Mouse (Mus musculus): ENCODE data around the gene Ccdc117.
"Not testable (repeated sequence)": the region's sequence is repeated elsewhere in the genome, so short reads cannot be mapped to it uniquely, and the experiment has no call there.

Gene Ccdc117

DNA sequence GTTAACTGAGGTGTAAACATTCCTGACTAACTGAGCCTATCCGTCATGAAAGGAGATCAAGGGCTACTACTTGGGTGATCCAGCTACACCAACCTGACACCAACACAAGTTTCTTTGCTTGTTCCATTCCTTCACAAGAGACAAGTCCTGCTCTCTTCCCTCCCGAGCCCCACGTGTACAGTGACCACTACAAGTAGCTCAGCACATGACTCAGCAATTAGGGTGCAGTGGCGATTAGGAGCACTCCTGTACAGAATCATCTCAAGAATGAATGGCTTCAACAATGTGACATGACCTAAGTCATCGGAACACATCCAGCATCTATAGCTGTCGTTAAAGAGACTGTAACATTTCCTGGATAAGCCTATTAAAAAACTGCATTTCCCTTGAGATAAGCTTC is 11.3 kb downstream of the Ccdc117 start:
- no peak for DNase-seq (ENCODE audit: low read depth, low spot score)

DNA sequence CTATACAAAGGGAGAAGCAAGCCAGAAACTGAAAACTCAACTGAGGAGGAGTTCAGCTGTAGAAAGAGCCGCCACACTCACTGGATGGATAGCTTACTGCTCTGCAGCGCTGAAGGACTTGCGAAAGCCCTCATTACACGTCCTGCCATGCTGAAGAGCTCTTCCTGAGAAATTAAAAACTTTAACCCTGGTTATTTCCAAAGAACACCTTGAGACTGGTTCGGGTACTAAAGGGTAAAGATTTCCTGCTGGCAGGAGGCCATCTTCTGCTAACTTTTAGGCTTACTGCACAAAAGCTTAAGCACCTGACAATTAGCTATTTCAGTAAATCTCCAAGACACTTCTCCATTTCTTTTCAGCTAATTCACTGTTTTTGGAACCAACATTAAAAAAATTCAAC is 11.8 kb downstream of the Ccdc117 start:
- DNase-seq (ENCODE audit: low read depth, low spot score) = no peak

DNA sequence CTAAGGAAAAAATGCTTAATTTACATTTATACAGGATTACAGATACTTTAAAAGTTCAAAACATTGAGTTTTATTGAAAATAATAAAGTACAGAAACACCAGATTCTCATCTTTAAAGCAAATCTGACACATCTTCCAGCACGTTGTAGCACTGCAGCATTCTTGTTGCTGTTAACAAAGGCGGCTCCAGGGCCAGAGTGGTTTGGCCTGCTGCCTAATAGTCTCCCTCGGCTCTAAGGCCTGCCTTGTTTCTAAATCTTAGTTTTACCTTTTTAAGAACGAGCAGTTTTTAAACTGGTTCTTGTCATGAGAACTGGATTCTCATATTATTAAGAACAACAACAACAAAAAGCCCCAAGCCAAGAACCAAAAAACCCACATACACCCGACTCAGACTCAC is 13.1 kb downstream of the Ccdc117 start:
- no peak for DNase-seq (ENCODE audit: low read depth, low spot score)

DNA sequence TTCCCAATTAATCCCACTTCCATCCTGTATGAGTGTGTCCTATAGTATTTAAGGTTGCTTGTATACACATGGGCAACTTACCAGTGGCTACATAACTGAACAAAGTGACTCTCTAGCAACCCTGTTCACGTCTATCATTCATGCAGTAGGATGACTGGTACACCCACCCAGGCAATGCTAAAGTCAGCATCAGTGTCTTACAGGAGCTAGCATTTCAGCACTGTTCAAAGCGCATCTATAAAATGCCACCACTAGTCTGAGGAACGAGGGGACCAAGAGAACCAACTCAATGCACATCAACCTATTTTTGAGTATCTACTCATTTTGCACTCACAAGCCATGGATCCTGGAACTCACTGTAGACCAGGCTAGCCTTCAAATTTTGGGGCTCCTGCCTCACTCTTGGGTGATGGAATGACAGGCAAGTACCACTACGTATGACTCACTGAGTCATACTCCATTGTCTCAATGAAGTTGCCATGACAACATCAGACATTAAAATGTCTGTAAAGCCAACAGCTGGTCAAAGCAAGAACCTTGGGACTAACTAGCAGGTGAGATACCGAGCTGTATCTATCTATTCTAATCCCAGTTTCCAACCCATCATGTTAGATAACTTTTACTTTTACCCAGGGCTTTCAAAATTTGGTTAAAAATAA is 14.0 kb downstream of the Ccdc117 start:
- no peak for DNase-seq (ENCODE audit: low read depth, low spot score)

DNA sequence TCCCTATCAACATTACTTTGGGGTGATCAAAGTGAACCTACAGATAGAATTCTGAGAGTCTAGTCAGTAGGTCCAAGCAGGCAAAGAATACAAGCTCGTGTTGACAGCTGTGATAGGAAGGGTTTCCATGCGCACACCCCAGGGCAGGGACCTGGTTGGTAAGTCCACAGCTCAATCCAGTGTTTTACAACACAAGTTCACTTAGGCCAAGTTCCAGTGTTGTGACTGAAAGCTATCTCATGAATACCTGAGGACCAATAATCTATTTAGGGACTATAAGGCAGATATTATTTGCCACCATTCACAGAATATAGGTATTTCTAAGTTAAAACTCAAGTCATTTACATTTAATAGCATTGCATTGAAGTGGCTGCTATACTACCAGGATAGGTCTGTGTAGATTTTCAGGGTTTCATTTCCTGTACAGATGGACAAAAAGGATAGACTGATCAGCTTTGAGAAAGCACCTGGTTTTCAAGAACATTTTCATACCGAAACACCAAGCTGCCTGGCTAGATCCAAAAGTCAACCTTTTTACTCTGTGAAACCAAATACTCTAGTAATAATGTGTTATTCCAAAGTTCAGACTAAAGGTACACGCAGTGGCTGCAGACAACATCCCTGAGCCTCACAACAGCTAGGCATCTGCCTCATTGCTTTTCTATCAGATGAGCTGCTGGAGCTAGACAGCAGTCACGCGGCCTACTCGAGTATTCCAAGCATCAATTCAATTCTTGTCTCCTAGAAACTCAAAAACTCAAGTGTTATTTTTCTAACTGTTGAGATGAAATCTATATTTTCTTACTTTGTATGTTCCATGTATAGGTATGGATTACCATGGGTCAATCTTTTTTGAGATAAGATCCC is 15.2 kb downstream of the Ccdc117 start:
- DNase-seq (ENCODE audit: low read depth, low spot score) = no peak

DNA sequence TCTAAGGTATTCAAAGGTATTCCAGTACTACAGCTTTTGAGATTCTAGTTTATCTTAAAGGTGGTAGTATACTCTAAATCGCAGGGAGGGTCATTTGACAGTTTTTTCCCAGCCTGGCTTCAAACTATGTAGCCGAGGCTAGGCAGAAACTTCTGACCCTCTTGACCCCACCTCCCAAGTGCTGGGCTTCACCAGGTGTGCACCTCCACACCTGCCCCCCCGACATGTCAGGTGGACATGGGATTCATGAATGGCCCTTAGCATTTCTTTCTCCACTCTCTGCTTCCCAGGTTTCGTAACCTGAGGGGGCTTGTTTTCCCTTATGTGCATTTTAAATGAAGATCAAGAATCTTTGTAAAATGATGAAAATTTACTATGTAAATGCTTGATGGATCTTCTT is 16.6 kb downstream of the Ccdc117 start:
- no peak for DNase-seq (ENCODE audit: low read depth, low spot score)

DNA sequence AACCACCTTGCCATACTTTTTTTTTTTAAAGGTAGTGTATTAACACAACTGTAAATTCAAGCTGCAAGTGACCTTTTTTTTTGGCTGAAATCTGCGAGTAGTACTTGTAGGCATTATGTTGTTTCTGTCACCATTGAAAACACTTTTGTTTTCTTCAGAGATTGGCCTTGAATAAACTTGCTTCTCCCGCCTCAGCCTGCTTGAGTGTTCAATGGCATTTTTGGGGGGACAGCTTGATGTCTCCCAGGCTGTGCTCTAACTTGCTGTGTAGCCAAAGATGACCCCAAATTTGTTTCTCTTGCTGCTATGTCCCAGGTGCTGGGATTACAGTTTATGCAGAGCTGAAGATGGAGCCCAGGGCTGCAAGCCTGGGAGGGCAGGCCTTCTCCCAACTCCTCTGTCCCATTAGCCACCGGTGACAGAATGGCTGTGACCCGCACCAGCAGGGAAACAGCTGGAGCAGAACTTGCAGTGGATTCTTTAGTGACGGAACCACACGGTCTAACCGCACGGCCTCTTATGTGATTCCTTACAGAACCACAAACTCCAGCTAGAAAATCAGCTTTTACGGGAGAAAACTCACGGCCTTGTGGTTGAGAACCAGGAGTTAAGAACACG is 19.1 kb downstream of the Ccdc117 start:
- no peak for DNase-seq (ENCODE audit: low read depth, low spot score)

DNA sequence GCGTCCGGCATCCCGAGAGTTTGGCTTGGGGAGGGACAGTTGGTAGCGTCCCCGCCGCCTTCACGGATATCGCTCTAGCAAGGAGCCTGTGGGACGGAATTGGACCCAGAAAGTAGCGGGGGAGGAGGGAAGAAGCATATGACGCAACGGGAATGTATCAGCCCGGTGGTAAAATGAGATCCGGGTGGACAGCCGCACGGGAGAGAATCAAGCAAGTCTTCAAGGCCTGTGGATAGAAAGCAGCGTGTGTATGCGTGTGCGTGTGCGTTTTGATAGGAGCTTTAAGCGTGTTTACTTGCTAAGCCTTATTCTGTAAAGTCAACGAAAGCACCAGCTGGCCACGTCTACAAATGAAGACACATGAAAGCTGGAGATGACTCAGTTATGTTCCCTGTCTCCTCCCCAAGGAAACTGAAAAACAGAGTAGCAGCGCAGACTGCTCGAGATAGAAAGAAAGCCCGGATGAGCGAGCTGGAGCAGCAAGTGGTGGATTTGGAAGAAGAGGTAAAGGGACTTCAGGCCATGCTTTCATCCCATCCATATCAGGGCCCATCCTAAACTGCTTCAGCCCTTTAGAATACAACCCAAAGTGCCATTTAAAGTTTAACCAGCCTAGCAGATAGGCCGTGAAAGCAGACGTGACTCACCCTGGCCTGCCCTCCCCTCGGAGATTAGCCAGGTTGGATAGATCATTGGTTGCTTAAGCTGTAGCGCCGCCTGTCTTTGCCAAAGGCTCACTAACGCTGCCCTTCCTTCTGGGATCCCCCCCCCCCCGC is 20.3 kb downstream of the Ccdc117 start:
- peak; percentile 85 for DNase-seq (ENCODE audit: low read depth, low spot score)

DNA sequence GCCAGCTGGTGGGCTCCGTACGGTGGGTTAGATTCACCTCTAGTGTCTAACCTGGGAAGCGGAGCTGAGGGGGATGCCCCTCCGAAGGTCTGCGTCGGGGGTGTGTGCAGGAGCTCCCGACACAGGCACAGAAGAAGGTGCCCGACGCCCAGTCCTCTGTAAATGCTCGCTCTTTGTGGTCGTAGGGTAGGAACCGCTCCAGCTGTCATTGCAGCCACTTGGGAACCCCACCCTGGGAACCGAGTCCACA is 20.8 kb downstream of the Ccdc117 start:
- DNase-seq (ENCODE audit: low read depth, low spot score) = no peak

DNA sequence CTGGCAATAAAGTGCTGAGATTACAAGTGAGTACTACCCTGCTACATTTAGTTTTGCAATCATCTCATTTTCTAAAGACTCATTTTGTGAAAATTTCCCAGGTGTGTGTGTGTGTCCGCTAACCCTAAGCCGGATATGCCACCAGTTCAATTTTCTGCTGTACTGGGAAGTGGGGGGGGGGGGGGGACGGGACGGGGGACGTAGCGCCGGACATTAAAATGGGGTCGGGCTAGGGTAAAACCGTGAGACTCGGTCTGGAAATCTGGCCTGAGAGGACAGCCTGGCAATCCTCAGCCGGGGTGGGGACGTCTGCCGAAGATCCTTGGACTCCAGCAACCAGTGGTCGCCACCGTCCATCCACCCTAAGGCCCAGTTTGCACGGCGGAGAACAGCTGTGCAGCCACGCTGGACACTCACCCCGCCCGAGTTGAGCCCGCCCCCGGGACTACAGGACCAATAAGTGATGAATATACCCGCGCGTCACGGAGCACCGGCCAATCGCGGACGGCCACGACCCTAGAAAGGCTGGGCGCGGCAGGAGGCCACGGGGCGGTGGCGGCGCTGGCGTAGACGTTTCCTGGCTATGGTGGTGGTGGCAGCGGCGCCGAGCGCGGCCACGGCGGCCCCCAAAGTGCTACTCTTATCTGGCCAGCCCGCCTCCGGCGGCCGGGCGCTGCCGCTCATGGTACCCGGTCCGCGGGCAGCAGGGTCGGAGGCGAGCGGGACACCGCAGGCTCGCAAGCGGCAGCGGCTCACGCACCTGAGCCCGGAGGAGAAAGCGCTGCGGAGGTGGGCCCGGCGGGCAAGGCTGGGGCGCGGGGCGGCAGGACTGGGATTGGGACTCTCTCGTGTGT is 21.3 kb downstream of the Ccdc117 start, which contains the start of gene Xbp1:
TSS of gene Xbp1 (plus strand) at position 248 of the 854 bp plus-strand sequence.
- peak; percentile 94 for DNase-seq (ENCODE audit: low read depth, low spot score)

DNA sequence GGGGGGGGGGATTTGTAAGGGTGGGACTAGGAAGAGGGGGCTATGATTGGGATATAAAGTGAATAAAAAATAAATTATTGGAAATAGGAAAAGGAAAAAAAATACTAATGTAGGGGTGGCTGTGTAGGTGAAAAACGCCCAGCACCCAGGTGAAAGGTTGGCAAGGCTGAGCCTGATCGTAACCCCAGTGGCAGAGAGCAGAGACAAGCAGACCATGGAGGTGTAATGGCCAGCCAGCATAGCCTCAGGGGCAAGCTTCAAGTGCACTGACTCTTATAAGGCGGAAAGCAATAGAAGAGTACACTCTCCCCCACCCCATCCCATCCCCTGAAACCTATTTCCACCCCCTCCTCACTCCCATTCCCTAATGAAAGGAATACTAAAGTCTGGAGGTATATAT is 22.3 kb downstream of the Ccdc117 start:
- no peak for DNase-seq (ENCODE audit: low read depth, low spot score)

DNA sequence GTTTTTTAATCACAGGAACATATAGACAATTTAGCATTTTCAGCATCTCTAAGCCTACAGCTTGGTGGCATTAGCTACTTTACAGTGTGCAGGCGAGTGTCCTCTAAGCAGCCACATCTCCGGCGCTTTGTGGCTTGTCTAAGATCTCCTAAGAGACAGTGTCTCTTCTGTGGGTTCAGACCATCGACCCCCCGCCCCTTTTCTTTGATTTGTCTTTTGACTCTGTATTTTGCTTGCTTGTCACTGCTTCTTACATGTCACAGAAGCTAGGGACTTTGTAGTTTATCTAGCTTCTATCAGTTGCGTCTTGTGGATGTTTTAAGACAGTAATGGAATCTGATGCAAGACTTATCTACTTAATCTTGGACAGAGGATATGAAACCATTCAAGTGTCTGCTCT is 24.6 kb downstream of the Ccdc117 start:
- no peak for DNase-seq (ENCODE audit: low read depth, low spot score)

DNA sequence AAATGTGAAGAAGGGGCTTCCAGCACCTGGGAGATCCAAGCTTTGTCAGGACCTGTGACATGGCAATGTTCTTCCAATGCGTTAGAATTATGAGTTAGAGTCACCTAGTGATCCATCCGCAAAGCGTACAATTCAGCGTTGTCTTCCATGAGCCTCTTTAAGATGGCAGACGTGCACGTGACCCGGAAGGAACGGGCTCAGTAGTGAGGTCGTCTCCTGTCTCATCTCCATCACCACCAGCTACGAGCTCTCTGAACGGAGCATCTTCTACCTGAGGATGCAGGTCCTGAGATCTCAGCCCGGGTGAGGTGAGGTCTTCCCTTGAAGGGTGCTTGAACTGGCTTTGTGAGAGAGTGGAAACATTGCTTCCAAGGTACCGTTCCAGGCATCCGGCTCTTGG is 25.4 kb downstream of the Ccdc117 start:
- peak; percentile 60 for DNase-seq (ENCODE audit: low read depth, low spot score)

DNA sequence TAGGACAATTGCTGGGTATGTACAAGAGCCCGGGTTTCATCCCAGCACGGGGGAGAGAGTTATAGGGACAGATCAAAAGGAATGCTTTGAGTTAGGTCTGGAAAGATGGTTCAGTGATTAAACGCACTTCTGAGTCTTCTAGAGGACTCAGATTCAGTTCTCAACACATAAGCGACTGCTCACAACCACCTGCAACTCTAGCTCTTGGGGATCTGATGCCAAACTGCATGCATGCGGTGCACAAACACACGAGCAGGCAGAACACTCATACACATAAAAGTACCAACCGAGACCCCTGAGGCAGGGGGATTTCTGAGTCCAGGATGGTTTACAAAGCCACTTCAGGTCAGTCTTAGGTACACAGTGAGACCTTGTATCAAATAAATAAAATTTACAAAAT is 25.8 kb downstream of the Ccdc117 start:
- DNase-seq (ENCODE audit: low read depth, low spot score) = no peak

DNA sequence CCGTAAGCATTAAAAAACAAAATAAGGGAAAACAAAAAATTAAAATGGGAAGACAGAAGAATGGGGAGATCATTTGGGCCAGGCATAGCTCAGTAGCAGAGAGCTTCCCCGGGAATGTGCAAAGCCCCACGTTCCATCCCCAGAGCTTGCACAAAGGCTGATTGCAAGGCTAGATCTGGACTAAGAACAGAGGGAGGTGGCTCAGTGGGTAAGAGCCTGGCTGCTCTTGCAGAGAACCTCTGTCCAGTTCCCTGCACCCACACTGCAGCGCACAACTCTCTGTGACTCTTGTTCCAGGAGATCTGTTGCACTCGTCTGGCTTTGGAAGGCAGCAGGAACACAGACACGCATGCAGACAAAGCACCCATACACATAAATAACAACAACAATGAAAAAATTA is 26.3 kb downstream of the Ccdc117 start:
- peak; percentile 64 for DNase-seq (ENCODE audit: low read depth, low spot score)

DNA sequence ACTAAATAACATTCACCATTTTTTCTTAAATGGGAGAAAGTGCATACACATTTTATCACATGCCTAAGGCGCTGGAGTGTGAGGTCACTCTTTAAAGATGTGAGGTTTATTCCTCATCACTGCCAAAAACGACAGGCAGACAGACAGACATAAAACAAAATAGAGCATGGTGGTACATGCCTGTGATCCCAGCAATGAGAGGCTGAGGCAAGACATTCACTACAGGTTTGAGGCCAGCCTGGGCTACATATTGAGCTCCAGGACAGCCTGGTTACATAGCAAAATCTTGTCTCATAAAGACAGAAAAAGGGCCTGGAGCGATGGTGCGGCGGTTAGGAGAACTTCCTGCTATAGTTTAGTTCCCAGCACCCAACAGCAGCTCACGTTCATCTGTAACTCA is 26.8 kb downstream of the Ccdc117 start:
- DNase-seq (ENCODE audit: low read depth, low spot score) = no peak

DNA sequence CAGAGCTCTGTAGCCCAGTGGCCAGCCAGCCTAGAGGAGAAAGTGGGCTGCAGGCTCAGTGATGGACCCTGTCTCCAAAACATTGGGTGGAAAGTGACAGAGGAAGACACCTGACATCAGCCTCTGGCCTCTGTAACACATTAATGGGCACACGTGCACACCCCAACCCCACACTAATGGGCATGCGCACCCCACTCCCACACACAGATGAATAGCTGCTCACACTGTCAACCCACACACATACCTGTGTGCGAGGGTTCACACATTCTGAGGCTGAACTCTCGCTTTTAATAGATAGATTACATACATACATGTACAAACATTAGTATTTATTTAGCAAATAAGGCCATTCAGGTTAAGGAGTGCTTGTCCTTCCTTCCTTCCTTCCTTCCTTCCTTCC is 27.9 kb downstream of the Ccdc117 start:
- DNase-seq (ENCODE audit: low read depth, low spot score) = no peak

DNA sequence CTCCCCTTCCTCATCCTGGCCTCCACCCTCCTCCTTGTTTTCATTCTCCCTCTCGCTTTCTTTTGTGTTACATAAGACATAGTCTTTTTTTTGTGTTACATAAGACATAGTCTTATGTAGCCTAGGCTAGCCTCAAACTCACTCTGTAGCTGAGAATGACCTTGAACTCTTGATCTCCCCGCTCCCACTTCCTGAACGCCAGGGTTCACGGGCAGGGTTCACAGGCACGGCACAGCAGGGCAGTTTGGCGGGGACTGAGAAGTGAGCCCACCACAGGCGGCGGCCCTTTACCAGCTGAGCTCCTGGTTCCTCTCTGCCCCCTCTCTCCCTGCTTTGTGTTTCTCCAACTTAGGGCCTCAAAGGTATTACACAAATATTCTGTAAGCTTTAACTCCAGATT is 29.0 kb downstream of the Ccdc117 start:
- peak; percentile 91 for DNase-seq (ENCODE audit: low read depth, low spot score)

DNA sequence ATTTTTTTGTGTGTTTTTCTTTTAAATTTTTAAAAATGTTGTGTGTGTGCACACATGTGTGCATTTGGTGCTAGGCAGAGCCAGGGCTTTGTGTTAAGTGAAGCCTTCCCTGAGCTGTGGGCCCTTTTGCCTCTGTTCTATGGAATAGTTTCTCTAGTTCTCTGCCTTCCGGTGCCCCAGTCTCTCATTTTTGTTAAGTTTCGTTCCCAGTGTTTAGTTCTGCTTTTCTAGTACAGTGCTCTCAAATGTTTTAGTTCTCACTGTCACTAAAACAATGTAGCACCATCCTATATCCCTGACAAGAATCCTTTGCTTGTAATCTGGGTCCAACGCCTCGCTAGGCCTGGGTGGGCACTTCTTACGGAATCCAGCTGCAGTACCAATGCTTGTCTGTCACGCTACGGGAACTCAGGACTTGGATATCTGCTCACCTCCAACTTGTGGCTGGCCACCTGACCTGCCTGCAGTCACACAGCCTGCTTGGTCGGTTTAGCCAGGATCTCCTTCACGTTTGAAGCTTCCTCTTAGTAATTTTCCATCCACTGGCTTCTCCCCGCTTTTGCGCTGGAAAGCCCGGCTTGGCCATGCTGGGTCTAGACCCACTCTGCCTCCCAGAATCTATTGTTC is 29.8 kb downstream of the Ccdc117 start:
- DNase-seq (ENCODE audit: low read depth, low spot score) = peak; percentile 63

DNA sequence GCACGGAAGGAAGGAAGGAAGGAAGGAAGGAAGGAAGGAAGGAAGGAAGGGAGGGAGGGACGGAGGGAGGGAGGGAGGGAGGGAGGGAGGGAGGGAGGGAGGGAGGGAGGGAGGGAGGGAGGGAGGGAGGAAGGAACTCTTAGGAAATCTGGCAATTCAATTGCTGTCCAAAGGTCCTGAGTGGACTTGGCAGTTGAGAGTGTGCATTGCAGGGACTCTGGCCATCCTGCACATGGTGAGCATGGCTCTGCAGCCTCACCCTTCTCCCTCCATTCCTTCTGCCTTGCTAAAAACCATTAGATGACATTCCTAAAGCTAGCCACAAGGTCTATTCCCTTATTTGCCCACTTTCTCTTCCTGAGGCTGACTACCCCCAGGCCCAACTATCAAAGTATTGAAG is 31.3 kb downstream of the Ccdc117 start:
- DNase-seq (ENCODE audit: low read depth, low spot score) = not testable (repeated sequence)

DNA sequence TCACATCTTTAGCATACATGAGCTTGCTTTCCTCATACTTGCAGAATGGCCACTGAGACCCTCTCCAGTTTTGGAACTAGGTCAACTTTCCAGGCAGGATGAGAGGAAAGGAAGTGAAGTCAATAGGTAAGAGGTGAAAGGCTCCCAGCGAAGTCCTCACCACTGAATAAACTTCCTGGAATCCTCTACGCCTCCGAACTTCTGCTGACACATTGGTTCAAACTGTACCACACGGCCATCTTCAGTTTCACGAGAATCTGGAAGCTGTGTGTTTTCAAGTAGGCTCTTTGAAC is 31.9 kb downstream of the Ccdc117 start:
- no peak for DNase-seq (ENCODE audit: low read depth, low spot score)

Data from R1 (cell line).